Comparison of ENCODE assay signal across 15 mouse cellular contexts in genomic region chr9:38168341-38168740, GRCm38 (mm10). TPM values are rescaled to one million over a fixed set of nuclear protein-coding genes. Genes with fewer than 3 reads are reported as not detected.
A peak's percentile ranks its signal among the peaks of the same experiment; 100 is the strongest.
DNase-seq lines count a peak whose midpoint lies in the region.
"Not testable (repeated sequence)": the region's sequence is repeated elsewhere in the genome, so short reads cannot be mapped to it uniquely, and the experiment has no call there.
"Had no signal": no experiment of that assay in that cellular context is flagged by ENCODE, and none has a peak within 500 bp of the region (broad histone marks: within the 10 kb centered on the region; RNA-seq: fewer than 3 reads in every experiment).

No protein-coding gene starts in this region.

- not testable (repeated sequence) for H3K36me3 ChIP-seq in ES-E14 (ENCODE audit: control insufficient read depth, insufficient read depth, low read length, poor library complexity, severe bottlenecking)

- H3K9ac ChIP-seq in ES-E14 (ENCODE audit: insufficient read depth, low read depth, low read length, poor library complexity, severe bottlenecking) = not testable (repeated sequence)

- H3K9me3 ChIP-seq in ES-E14 (ENCODE audit: control insufficient read depth, insufficient read depth, low read depth, low read length) = not testable (repeated sequence)

- H3K4me3 ChIP-seq in ES-E14 (ENCODE audit: insufficient read depth in 1 of 2, low read depth in 1 of 2, low read length in 2 of 2, poor library complexity in 1 of 2, severe bottlenecking in 1 of 2) = not testable (repeated sequence)

- not testable (repeated sequence) for H3K27ac ChIP-seq in ES-E14 (ENCODE audit: insufficient read depth, low read depth, low read length, poor library complexity, severe bottlenecking)

- peak; percentile 60 for DNase-seq in ES-CJ7 (ENCODE audit: low read depth, low spot score)
- DNase-seq in ES-E14 (ENCODE audit: low read depth, low spot score) = peak; percentile 17
- DNase-seq in R1 (ENCODE audit: low read depth, low spot score) = peak; percentile 44
- DNase-seq in ZHBTc4 (ENCODE audit: low read depth, low spot score) = peak; percentile 59

- in situ Hi-C loops in ES-E14 (cut with MboI; ENCODE audit: low sequenced_read_pairs in 2 of 2, unreplicated experiment in 2 of 2) = not testable (repeated sequence)

- H3K4me1 ChIP-seq in ES-E14 (ENCODE audit: control insufficient read depth in 2 of 2, insufficient read depth in 2 of 2, low read length in 2 of 2, poor library complexity in 1 of 2) = not testable (repeated sequence)

RNA-seq across cellular contexts. Expression of gene Olfr891, which starts 12.3 kb away (rescaled TPM):
- total RNA-seq in ES-E14 (2012; rRNA removed) = not detected in 2 replicates
- total RNA-seq: adrenal gland, adult 18-20 months; adrenal gland, adult 2 months; adrenal gland, adult 8-10 months; adrenal gland, postnatal 10 days; adrenal gland, postnatal 14 days; adrenal gland, postnatal 25 days; adrenal gland, postnatal 36 days; adrenal gland, postnatal 4 days; CH12.LX; G1E; MEL had no signal

RNA-seq across cellular contexts. Expression of gene Olfr890, which starts 26.0 kb away (rescaled TPM):
- total RNA-seq in ES-E14 (2012; rRNA removed) = not detected in 2 replicates
- total RNA-seq: adrenal gland, adult 18-20 months; adrenal gland, adult 2 months; adrenal gland, adult 8-10 months; adrenal gland, postnatal 10 days; adrenal gland, postnatal 14 days; adrenal gland, postnatal 25 days; adrenal gland, postnatal 36 days; adrenal gland, postnatal 4 days; CH12.LX; MEL had no signal

RNA-seq across cellular contexts. Expression of gene Olfr893, which starts 39.8 kb away (rescaled TPM):
- total RNA-seq in ES-E14 (2012; rRNA removed) = not detected in 2 replicates
- total RNA-seq: adrenal gland, adult 18-20 months; adrenal gland, adult 2 months; adrenal gland, adult 8-10 months; adrenal gland, postnatal 10 days; adrenal gland, postnatal 14 days; adrenal gland, postnatal 25 days; adrenal gland, postnatal 36 days; adrenal gland, postnatal 4 days; CH12.LX; MEL had no signal

RNA-seq across cellular contexts. Expression of gene Olfr894, which starts 49.5 kb away (rescaled TPM):
- not detected in 2 replicates for total RNA-seq in ES-E14 (2012; rRNA removed)
- total RNA-seq: adrenal gland, adult 18-20 months; adrenal gland, adult 2 months; adrenal gland, adult 8-10 months; adrenal gland, postnatal 10 days; adrenal gland, postnatal 14 days; adrenal gland, postnatal 25 days; adrenal gland, postnatal 36 days; adrenal gland, postnatal 4 days; CH12.LX; MEL had no signal

RNA-seq across cellular contexts. Expression of gene Olfr889, which starts 53.3 kb away (rescaled TPM):
- total RNA-seq in ES-E14 (2012; rRNA removed) = 0.27 and 0.48 TPM in 2 replicates
